Mouse (Mus musculus): ENCODE measurements at regions not wholly inside any gene's neighbourhood (a gene's known extent, or its start where the extent isn't known, plus 50 kb on each side); places are given as distances from the start of the nearest gene placed in this dataset.

DNA sequence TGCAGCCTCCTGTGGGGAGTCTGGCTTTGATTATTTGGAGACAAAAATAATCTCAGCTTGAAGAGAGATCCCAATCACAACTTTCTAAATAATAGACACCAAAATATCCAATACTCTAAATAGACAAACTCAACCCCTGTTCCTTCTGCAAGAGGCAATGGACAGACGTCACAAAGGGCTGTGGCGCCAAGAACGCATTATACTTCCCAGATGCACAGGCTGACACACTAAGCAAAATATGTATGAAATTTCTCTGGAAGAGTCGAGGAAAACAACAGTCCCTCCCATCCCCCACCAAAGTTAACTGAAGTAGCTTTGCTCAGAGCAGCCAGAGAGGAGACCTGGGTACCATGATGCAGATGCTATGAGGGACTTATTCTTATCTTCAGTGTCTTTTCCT, 229.9 kb downstream of the Map2k4 start:
- intact Hi-C loops (cut with DNase I): no loop called here
- H3K4me3 ChIP-seq: no peak overlapping the region
- TF ChIP-seq EP300 (IDR thresholded peaks at IDR 0.05; ENCODE audit: insufficient read depth, low read depth, low read length): no peak
- TF ChIP-seq POLR2A (IDR thresholded peaks at IDR 0.05; ENCODE audit: insufficient read depth, low read depth, low read length): no peak
- no peak for TF ChIP-seq CTCF (IDR thresholded peaks at IDR 0.05)
- no peak overlapping the region for H3K27ac ChIP-seq
- no peak overlapping the region for H3K9ac ChIP-seq (ENCODE audit: low read depth, low read length)
- H3K4me1 ChIP-seq (ENCODE audit: control insufficient read depth, insufficient read depth, low read length): no peaks in the 10 kb centered on the region
- no peaks in the 10 kb centered on the region for H3K79me2 ChIP-seq (replicated peaks; ENCODE audit: control insufficient read depth, insufficient read depth, low read length)
- 63% methylated on average over 4 of the region's 4 CpGs for WGBS
- H3K27me3 ChIP-seq (ENCODE audit: control insufficient read depth, insufficient read depth, low read length): no peaks in the 10 kb centered on the region
- no peaks in the 10 kb centered on the region for H3K36me3 ChIP-seq (ENCODE audit: control insufficient read depth, insufficient read depth, low read length)
- no peak for DNase-seq

DNA sequence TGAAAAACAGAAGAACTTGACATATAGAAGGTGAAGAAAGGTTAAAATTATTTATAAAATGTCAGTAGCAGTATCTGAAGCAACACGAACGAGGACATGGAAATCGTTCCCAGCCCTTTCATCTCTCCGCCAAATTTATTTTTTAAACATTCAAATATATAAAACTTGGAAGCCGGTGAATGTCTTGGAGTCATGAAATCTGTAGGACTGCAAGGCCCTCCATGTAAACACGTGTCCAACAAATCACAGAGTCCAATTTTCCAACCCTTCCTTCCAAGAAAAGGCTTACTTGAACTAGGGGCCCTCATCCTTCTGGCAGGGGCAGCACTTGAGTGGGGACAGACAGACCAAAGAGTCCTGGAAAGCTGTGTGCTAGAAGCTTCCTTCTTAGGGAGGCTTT, 237.0 kb downstream of the Map2k4 start:
- Histone ChIP-seq H3K36me3 (ENCODE audit: control insufficient read depth, insufficient read depth, low read length) (no peaks in the 10 kb centered on the region), H3K9ac (ENCODE audit: low read depth, low read length) (no peak overlapping the region), H3K27me3 (ENCODE audit: control insufficient read depth, insufficient read depth, low read length) (no peaks in the 10 kb centered on the region), H3K4me1 (ENCODE audit: control insufficient read depth, insufficient read depth, low read length) (no peaks in the 10 kb centered on the region), H3K27ac (no peak overlapping the region), H3K4me3 (no peak overlapping the region), H3K79me2 (replicated peaks; ENCODE audit: control insufficient read depth, insufficient read depth, low read length) (no peaks in the 10 kb centered on the region)
- WGBS: 87% methylated on average over 6 of the region's 6 CpGs
- DNase-seq: no peak
- TF ChIP-seq EP300 (IDR thresholded peaks at IDR 0.05; ENCODE audit: insufficient read depth, low read depth, low read length): no peak
- no peak for TF ChIP-seq POLR2A (IDR thresholded peaks at IDR 0.05; ENCODE audit: insufficient read depth, low read depth, low read length)
- no peak for TF ChIP-seq CTCF (IDR thresholded peaks at IDR 0.05)
- intact Hi-C loops (cut with DNase I): no loop called here

DNA sequence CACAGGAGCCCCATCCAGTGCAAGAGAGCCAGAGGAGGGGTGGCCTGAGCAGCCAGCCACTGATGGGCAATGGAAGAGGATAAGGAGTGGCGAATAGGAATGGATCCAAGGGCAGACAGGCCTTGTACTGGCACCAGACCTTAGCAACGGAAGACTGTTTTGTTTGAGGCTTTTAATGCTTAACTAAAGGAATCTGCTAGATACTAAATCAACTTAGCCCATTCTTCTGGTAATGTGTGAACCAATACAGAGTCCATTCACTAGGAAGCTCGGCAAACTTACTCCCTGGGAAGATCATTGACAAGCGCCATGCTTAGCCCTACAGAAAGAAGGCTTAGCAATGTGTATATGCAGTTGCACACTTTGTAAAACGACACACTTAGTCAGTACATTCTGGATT, 243.8 kb downstream of the Map2k4 start:
- no peaks in the 10 kb centered on the region for H3K36me3 ChIP-seq (ENCODE audit: control insufficient read depth, insufficient read depth, low read length)
- no peaks in the 10 kb centered on the region for H3K27me3 ChIP-seq (ENCODE audit: control insufficient read depth, insufficient read depth, low read length)
- 87% methylated on average over 5 of the region's 5 CpGs for WGBS
- H3K79me2 ChIP-seq (replicated peaks; ENCODE audit: control insufficient read depth, insufficient read depth, low read length): no peaks in the 10 kb centered on the region
- no peak overlapping the region for H3K27ac ChIP-seq
- intact Hi-C loops (cut with DNase I): no loop called here
- H3K4me3 ChIP-seq: no peak overlapping the region
- DNase-seq: no peak
- H3K4me1 ChIP-seq (ENCODE audit: control insufficient read depth, insufficient read depth, low read length): no peaks in the 10 kb centered on the region
- no peak for TF ChIP-seq POLR2A (IDR thresholded peaks at IDR 0.05; ENCODE audit: insufficient read depth, low read depth, low read length)
- no peak for TF ChIP-seq EP300 (IDR thresholded peaks at IDR 0.05; ENCODE audit: insufficient read depth, low read depth, low read length)
- TF ChIP-seq CTCF (IDR thresholded peaks at IDR 0.05): no peak
- no peak overlapping the region for H3K9ac ChIP-seq (ENCODE audit: low read depth, low read length)

DNA sequence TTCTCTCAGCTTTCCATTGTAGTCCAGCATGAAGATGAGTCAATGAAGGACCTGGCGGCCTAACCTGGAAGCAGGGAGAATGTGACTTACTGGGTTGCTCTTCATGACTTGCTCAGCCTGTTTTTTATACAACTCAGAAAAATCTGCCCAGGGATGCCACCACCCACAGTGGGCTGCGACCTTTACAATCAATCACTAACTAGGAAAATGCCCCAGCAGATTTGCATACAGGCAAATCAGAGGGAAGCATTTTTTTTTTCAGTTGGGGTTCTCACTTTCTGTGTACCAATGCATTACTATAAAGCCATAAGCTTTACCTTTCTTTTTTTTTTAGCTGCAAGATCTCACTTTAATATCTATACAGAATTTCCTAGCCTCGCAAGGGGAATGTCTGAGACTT, 244.5 kb downstream of the Map2k4 start:
- no peak for DNase-seq
- Histone ChIP-seq H3K4me1 (ENCODE audit: control insufficient read depth, insufficient read depth, low read length) (no peaks in the 10 kb centered on the region), H3K27ac (no peak overlapping the region), H3K4me3 (no peak overlapping the region), H3K9ac (ENCODE audit: low read depth, low read length) (no peak overlapping the region), H3K79me2 (replicated peaks; ENCODE audit: control insufficient read depth, insufficient read depth, low read length) (no peaks in the 10 kb centered on the region), H3K27me3 (ENCODE audit: control insufficient read depth, insufficient read depth, low read length) (no peaks in the 10 kb centered on the region), H3K36me3 (ENCODE audit: control insufficient read depth, insufficient read depth, low read length) (no peaks in the 10 kb centered on the region)
- intact Hi-C loops (cut with DNase I): no loop called here
- 84% methylated on average over 3 of the region's 3 CpGs for WGBS
- no peak for TF ChIP-seq EP300 (IDR thresholded peaks at IDR 0.05; ENCODE audit: insufficient read depth, low read depth, low read length)
- no peak for TF ChIP-seq CTCF (IDR thresholded peaks at IDR 0.05)
- TF ChIP-seq POLR2A (IDR thresholded peaks at IDR 0.05; ENCODE audit: insufficient read depth, low read depth, low read length): no peak

DNA sequence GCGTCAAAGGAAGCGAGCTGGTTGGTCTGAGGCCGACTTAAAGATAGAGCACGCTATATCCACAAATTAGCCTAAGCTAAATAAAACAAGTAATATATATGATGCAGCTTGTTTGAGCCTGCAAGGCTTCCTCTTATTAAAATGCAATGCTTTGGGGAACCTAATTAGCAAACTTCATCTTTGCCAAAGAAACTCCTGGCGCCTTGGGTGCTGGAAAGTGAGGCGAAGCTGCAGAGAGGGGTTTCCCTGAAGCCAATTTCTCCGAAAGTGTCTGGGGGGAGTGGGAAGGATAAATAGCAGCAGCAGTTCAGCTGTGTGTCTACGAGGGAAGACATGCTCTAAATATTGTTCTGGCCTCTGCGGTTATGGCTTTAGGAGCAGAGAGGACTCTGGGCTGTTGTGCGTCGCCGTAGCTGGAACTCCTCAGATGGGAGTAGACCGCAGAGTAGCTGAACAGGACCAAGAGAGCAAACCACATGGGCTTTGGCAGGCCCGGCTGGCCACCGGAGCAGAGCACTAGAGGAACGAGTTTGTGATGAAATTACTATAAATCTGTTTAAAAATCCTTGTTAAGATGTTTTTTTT, 251.0 kb downstream of the Map2k4 start:
- Histone ChIP-seq H3K27ac (no peak overlapping the region), H3K36me3 (ENCODE audit: control insufficient read depth, insufficient read depth, low read length) (no peaks in the 10 kb centered on the region), H3K9ac (ENCODE audit: low read depth, low read length) (no peak overlapping the region), H3K79me2 (replicated peaks; ENCODE audit: control insufficient read depth, insufficient read depth, low read length) (no peaks in the 10 kb centered on the region), H3K4me3 (no peak overlapping the region), H3K4me1 (ENCODE audit: control insufficient read depth, insufficient read depth, low read length) (no peaks in the 10 kb centered on the region), H3K27me3 (ENCODE audit: control insufficient read depth, insufficient read depth, low read length) (no peaks in the 10 kb centered on the region)
- intact Hi-C loops (cut with DNase I): no loop called here
- 92% methylated on average over 16 of the region's 16 CpGs for WGBS
- no peak for DNase-seq
- TF ChIP-seq EP300 (IDR thresholded peaks at IDR 0.05; ENCODE audit: insufficient read depth, low read depth, low read length) (no peak), CTCF (IDR thresholded peaks at IDR 0.05) (no peak), POLR2A (IDR thresholded peaks at IDR 0.05; ENCODE audit: insufficient read depth, low read depth, low read length) (no peak)

DNA sequence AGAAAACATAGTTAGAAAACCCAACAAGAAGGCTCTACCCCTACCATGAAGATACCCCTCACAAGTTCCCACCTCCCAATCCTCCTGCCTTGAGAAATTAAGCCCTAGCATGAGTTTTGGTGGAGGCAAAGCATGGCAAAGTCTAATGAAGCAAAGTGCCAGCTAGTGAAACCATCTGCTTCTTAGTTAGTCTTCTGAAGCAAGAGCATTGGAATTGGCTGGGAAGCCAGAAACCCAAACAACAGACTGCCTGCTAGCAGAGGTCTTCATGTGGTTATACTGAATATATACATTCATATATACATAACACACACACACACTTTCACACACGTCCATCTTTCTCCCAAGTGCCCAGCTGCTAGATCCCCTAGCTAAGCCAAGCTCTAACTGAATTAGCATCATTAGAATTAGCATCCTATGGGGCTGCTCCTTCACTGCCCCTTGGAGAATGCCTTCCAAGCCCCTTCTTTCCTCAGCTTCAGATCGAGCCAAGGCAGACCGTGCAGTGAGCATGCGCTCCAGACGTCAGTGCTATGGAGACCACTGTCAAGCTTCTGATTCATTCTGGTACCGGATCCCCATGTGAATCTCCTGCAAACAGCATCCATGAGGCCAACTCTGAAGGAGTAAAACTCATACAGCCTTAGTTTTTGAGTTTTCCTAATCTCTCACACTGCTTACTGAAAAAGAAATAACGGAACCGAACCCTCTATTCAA, 252.2 kb downstream of the Map2k4 start:
- Histone ChIP-seq H3K4me3 (no peak overlapping the region), H3K79me2 (replicated peaks; ENCODE audit: control insufficient read depth, insufficient read depth, low read length) (no peaks in the 10 kb centered on the region), H3K4me1 (ENCODE audit: control insufficient read depth, insufficient read depth, low read length) (no peaks in the 10 kb centered on the region), H3K27me3 (ENCODE audit: control insufficient read depth, insufficient read depth, low read length) (no peaks in the 10 kb centered on the region), H3K9ac (ENCODE audit: low read depth, low read length) (no peak overlapping the region), H3K27ac (no peak overlapping the region), H3K36me3 (ENCODE audit: control insufficient read depth, insufficient read depth, low read length) (no peaks in the 10 kb centered on the region)
- DNase-seq: no peak
- TF ChIP-seq EP300 (IDR thresholded peaks at IDR 0.05; ENCODE audit: insufficient read depth, low read depth, low read length): no peak
- no peak for TF ChIP-seq POLR2A (IDR thresholded peaks at IDR 0.05; ENCODE audit: insufficient read depth, low read depth, low read length)
- no peak for TF ChIP-seq CTCF (IDR thresholded peaks at IDR 0.05)
- 86% methylated on average over 8 of the region's 8 CpGs for WGBS
- intact Hi-C loops (cut with DNase I): no loop called here
